Mouse (Mus musculus): ENCODE data around the gene Olfr166. TPM values are rescaled to one million over a fixed set of nuclear protein-coding genes. Genes with fewer than 3 reads are reported as not detected.

Gene Olfr166
- total RNA-seq (2023), result not detected

GRCm38 (mm10) chr16:19483394-19483793 lies at the start of gene Olfr166:
TSS of gene Olfr166 (plus strand) at chr16:19483694.

GRCm38 (mm10) chr16:19522166-19522565 lies 38.7 kb downstream of the Olfr166 start, which contains the start of gene Olfr167:
TSS of gene Olfr167 (minus strand) at chr16:19522266.

GRCm38 (mm10) chr16:19535455-19535854 lies 52.0 kb downstream of the Olfr166 start, which contains the start of gene Olfr168:
TSS of gene Olfr168 (minus strand) at chr16:19535555.

Other genes starting within 250 kb of the Olfr166 start
- gene Olfr164, start 169.6 kb upstream of the Olfr166 start, total RNA-seq (2023), result not detected
- gene Olfr165, start 60.6 kb upstream of the Olfr166 start, total RNA-seq (2023), result not detected
- not detected for gene Olfr167, start 38.6 kb downstream of the Olfr166 start, total RNA-seq (2023)
- gene Olfr168, start 51.9 kb downstream of the Olfr166 start, total RNA-seq (2023), result not detected
- not detected for gene Olfr169, start 88.1 kb downstream of the Olfr166 start, total RNA-seq (2023)
- not detected for gene Olfr170, start 128.2 kb downstream of the Olfr166 start, total RNA-seq (2023)
- gene Olfr171, start 146.2 kb downstream of the Olfr166 start, total RNA-seq (2023), result not detected
- not detected for gene Lamp3, start 222.7 kb downstream of the Olfr166 start, total RNA-seq (2023)